Mouse (Mus musculus): ENCODE data around the gene Tmprss3. TPM values are rescaled to one million over a fixed set of nuclear protein-coding genes. Genes with fewer than 3 reads are reported as not detected.

Gene Tmprss3
- polyA plus RNA-seq, 1 experiment = not detected

GRCm38 (mm10) chr17:31195207-31195606 lies 3.6 kb downstream of the Tmprss3 start:
- no peak for DNase-seq (ENCODE audit: low read depth)

GRCm38 (mm10) chr17:31193360-31193759 lies 5.4 kb downstream of the Tmprss3 start:
- no peak for DNase-seq (ENCODE audit: low read depth)

- DNase-seq (ENCODE audit: low read depth) = no peak
Measured at GRCm38 (mm10) chr17:31192663-31193062, 6.1 kb downstream of the Tmprss3 start.

- no peak for DNase-seq (ENCODE audit: low read depth)
Measured at GRCm38 (mm10) chr17:31191825-31192224, 7.0 kb downstream of the Tmprss3 start.

GRCm38 (mm10) chr17:31187370-31187769 lies 11.4 kb downstream of the Tmprss3 start:
- no peak for DNase-seq (ENCODE audit: low read depth)

- no peak for DNase-seq (ENCODE audit: low read depth)
Measured at GRCm38 (mm10) chr17:31184269-31184990, 14.3 kb downstream of the Tmprss3 start.

- no peak for DNase-seq (ENCODE audit: low read depth)
Measured at GRCm38 (mm10) chr17:31183180-31183974, 15.4 kb downstream of the Tmprss3 start.

GRCm38 (mm10) chr17:31181490-31181889 lies 17.3 kb downstream of the Tmprss3 start:
- DNase-seq (ENCODE audit: low read depth) = no peak

GRCm38 (mm10) chr17:31176321-31176720 lies 22.5 kb downstream of the Tmprss3 start:
- DNase-seq (ENCODE audit: low read depth) = no peak

GRCm38 (mm10) chr17:31169796-31170195 lies 29.0 kb downstream of the Tmprss3 start:
- no peak for DNase-seq (ENCODE audit: low read depth)

- DNase-seq (ENCODE audit: low read depth) = no peak
Measured at GRCm38 (mm10) chr17:31165127-31165526, 33.6 kb downstream of the Tmprss3 start, which contains the start of gene Tff1. TSS of gene Tff1 (minus strand) at chr17:31165277.

- no peak for DNase-seq (ENCODE audit: low read depth)
Measured at GRCm38 (mm10) chr17:31163821-31164220, 35.0 kb downstream of the Tmprss3 start.

- DNase-seq (ENCODE audit: low read depth) = no peak
Measured at GRCm38 (mm10) chr17:31162607-31163006, 36.2 kb downstream of the Tmprss3 start.

GRCm38 (mm10) chr17:31160291-31160690 lies 38.5 kb downstream of the Tmprss3 start:
- no peak for DNase-seq (ENCODE audit: low read depth)

- DNase-seq (ENCODE audit: low read depth) = no peak
Measured at GRCm38 (mm10) chr17:31157921-31158320, 40.9 kb downstream of the Tmprss3 start.

- no peak for DNase-seq (ENCODE audit: low read depth)
Measured at GRCm38 (mm10) chr17:31153785-31154184, 45.0 kb downstream of the Tmprss3 start.

- no peak for DNase-seq (ENCODE audit: low read depth)
Measured at GRCm38 (mm10) chr17:31152966-31153499, 45.7 kb downstream of the Tmprss3 start.

- no peak for DNase-seq (ENCODE audit: low read depth)
Measured at GRCm38 (mm10) chr17:31152512-31152911, 46.3 kb downstream of the Tmprss3 start.

- no peak for DNase-seq (ENCODE audit: low read depth)
Measured at GRCm38 (mm10) chr17:31145998-31146397, 52.8 kb downstream of the Tmprss3 start.

GRCm38 (mm10) chr17:31144040-31145037 lies 54.4 kb downstream of the Tmprss3 start, which contains the start of gene Tff2:
TSS of gene Tff2 (minus strand) at chr17:31144282.
- DNase-seq (ENCODE audit: low read depth) = no peak

GRCm38 (mm10) chr17:31142116-31142515 lies 56.7 kb downstream of the Tmprss3 start:
- DNase-seq (ENCODE audit: low read depth) = no peak

Measured in gonadal fat pad, adult 2 months (tissue).